Mouse (Mus musculus) kidney, adult 2 months (tissue): Measurements from ENCODE around the gene Ifi208.
"Not testable (repeated sequence)": the region's sequence is repeated elsewhere in the genome, so short reads cannot be mapped to it uniquely, and the experiment has no call there.

Experiments used
- CTCF ChIP-seq: fragments of 200-500 bp; conservative IDR thresholded peaks from 2 replicates; pipeline ENCODE4 v1.5.1; 2011; ENCODE audit warnings: low read depth, mild to moderate bottlenecking, control low read depth, low read length, moderate library complexity, mixed read lengths; ENCODE audit not compliant: insufficient read depth, insufficient read length
- POLR2A ChIP-seq: fragments of 200-500 bp; IDR thresholded peaks from one replicate; pipeline ENCODE4 v1.6.1; 2011; ENCODE audit warnings: low read depth, low read length, control low read depth

DNA sequence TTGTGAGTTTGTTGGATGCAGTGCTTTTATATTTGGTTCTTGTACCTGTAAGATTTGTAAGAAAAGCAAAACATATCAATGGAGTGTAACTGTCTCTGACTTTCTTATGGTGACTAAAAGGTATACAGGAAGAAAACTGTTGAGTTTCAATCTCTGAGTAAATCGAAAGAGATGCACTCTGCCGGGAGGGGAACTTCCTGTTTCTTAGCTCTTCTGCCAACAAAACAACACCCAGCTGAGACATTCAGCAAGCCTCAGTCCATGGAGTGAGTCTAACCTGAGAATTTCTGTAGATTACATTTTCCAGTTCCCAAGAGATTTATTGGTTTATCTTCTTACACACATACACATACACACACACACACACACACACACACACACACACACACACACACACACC is 42.9 kb upstream of the Ifi208 start, which contains the start of gene Ifi209:
- TF ChIP-seq CTCF, POLR2A: not testable (repeated sequence)
